Mouse (Mus musculus) cerebellum, adult 9-11 months (tissue): ENCODE measurements around the gene Rpl23a.

ENCODE experiments used
- DNase-seq: peaks from one replicate; pipeline ENCODE4 v3.0.0; 2022

The Rpl23a gene

GRCm38 (mm10) chr11:78166161-78166560 lies 17.2 kb downstream of the Rpl23a start:
- peak; percentile 31 for DNase-seq

- peak; percentile 67 for DNase-seq
These were observed 17.6 kb downstream of the Rpl23a start for GRCm38 (mm10) chr11:78165761-78166109.

- peak; percentile 75 for DNase-seq
These were observed 18.2 kb downstream of the Rpl23a start, which contains the start of gene Traf4 for GRCm38 (mm10) chr11:78164924-78165760. Gene Traf4 (minus strand): TSS chr11:78165589.

GRCm38 (mm10) chr11:78164604-78164923 lies 18.8 kb downstream of the Rpl23a start:
- no peak for DNase-seq

- DNase-seq: peak; percentile 53
These were observed 19.4 kb downstream of the Rpl23a start for GRCm38 (mm10) chr11:78163681-78164603.

- DNase-seq: no peak
These were observed 20.3 kb downstream of the Rpl23a start for GRCm38 (mm10) chr11:78163045-78163444.

GRCm38 (mm10) chr11:78162504-78162903 lies 20.9 kb downstream of the Rpl23a start:
- DNase-seq: peak; percentile 36

- DNase-seq: peak; percentile 52
These were observed 21.4 kb downstream of the Rpl23a start for GRCm38 (mm10) chr11:78161968-78162367.

- DNase-seq: no peak
These were observed 22.2 kb downstream of the Rpl23a start for GRCm38 (mm10) chr11:78161169-78161568.

- DNase-seq: no peak
These were observed 22.7 kb downstream of the Rpl23a start for GRCm38 (mm10) chr11:78160675-78161074.

GRCm38 (mm10) chr11:78160171-78160570 lies 23.2 kb downstream of the Rpl23a start:
- peak; percentile 36 for DNase-seq

- DNase-seq: peak; percentile 52
These were observed 23.8 kb downstream of the Rpl23a start for GRCm38 (mm10) chr11:78159557-78159956.

- peak; percentile 85 for DNase-seq
These were observed 24.3 kb downstream of the Rpl23a start for GRCm38 (mm10) chr11:78159096-78159495.

GRCm38 (mm10) chr11:78156156-78156699 lies 27.2 kb downstream of the Rpl23a start:
- DNase-seq: no peak

- DNase-seq: peak; percentile 30
These were observed 27.7 kb downstream of the Rpl23a start for GRCm38 (mm10) chr11:78155674-78156073.

GRCm38 (mm10) chr11:78153778-78154177 lies 29.6 kb downstream of the Rpl23a start:
- peak; percentile 31 for DNase-seq

GRCm38 (mm10) chr11:78152299-78153231 lies 30.8 kb downstream of the Rpl23a start:
- DNase-seq: peak; percentile 89

GRCm38 (mm10) chr11:78151161-78151560 lies 32.2 kb downstream of the Rpl23a start:
- no peak for DNase-seq

- no peak for DNase-seq
These were observed 36.5 kb downstream of the Rpl23a start for GRCm38 (mm10) chr11:78146707-78147543.

- no peak for DNase-seq
These were observed 37.2 kb downstream of the Rpl23a start for GRCm38 (mm10) chr11:78146168-78146567.

GRCm38 (mm10) chr11:78143520-78143919 lies 39.9 kb downstream of the Rpl23a start:
- no peak for DNase-seq
